Mouse (Mus musculus) lung, postnatal 0 days (tissue): Measurements from ENCODE around the gene Cntrob.

ENCODE experiments used
- CTCF ChIP-seq: IDR thresholded peaks from 2 replicates; pipeline ENCODE4 v1.5.1; 2016; ENCODE audit warnings: antibody characterized with exemption, mild to moderate bottlenecking
- EP300 ChIP-seq: IDR thresholded peaks from 2 replicates; pipeline ENCODE4 v1.6.1; 2016; ENCODE audit warnings: antibody characterized with exemption, mild to moderate bottlenecking, control low read depth

DNA sequence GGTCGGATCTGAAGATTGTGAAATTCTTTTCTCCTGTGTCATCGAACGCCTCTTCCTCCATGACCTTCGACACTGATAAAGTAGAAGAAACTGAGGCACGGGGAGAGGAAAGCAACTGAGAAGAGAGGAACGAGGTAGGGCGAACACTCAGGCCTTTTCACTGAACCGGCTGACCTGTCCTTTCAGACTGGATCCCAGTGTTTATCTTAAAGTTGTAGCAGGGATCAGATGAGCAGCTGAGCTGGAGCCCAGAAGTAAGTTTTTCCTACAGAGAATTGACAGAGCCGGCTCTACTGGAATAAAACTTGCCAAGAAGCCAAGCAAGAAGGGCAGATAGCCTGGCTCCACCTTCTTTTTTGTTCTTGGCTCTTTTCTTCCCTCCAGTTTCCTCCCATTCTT is 47.2 kb upstream of the Cntrob start:
- TF ChIP-seq EP300 (no peak), CTCF (no peak)
